Mouse (Mus musculus): ENCODE measurements at regions not wholly inside any gene's neighbourhood (a gene's known extent, or its start where the extent isn't known, plus 50 kb on each side); places are given as distances from the start of the nearest gene placed in this dataset.

DNA sequence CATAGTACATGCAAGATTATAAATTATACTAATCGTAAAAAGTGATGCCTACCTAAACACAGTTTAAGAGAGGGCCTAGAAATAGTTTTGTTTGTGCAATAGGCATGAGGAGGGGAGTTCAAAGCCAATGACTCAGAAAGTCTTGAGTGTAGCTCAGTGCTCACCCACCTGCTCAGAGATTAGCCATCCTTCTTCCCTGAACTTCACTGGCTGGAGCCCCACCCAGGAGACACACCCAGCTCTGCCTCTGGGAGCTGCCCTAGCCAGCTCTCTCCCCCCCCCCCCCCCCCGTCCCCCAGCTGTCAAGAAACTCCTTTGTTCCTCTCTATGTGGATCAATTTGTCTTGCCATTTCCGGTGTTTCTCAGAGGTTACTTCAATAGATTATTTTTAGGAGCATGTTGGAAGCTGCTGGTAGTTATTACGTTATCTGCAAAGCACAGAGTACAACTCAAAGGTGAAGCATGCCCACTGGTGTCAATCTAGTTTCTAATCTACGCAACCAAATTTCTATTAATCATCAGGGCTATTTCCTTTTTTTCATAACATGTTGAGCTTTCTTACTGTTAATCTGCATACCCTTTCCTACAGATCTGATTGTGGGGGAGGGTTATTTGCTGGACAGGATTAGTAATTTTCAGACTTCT is 68.3 kb upstream of the Nrip1 start:
- no peaks in the 10 kb centered on the region for H3K9me3 ChIP-seq (replicated peaks; ENCODE audit: control insufficient read depth, insufficient read depth, low read length, poor library complexity, severe bottlenecking)
- no peaks in the 10 kb centered on the region for H3K27me3 ChIP-seq (ENCODE audit: control insufficient read depth, insufficient read depth, low read length, poor library complexity, severe bottlenecking)
- no peaks in the 10 kb centered on the region for H3K36me3 ChIP-seq (ENCODE audit: control insufficient read depth, insufficient read depth, low read length, poor library complexity, severe bottlenecking)
- no peak overlapping the region for H3K27ac ChIP-seq (ENCODE audit: insufficient read depth, low read length)
- no peak overlapping the region for H3K9ac ChIP-seq (ENCODE audit: low read depth, poor library complexity, severe bottlenecking)
- H3K4me1 ChIP-seq (ENCODE audit: control insufficient read depth, insufficient read depth, low read length): no peaks in the 10 kb centered on the region
- no peak overlapping the region for H3K4me3 ChIP-seq (ENCODE audit: low read depth, low read length)
- TF ChIP-seq EP300 (IDR thresholded peaks at IDR 0.05; ENCODE audit: insufficient read depth, low read depth, low read length): no peak
- no peak for TF ChIP-seq CTCF (IDR thresholded peaks at IDR 0.05; ENCODE audit: low read depth, low read length)
- TF ChIP-seq POLR2A (IDR thresholded peaks at IDR 0.05; ENCODE audit: insufficient read depth, low read length): no peak

DNA sequence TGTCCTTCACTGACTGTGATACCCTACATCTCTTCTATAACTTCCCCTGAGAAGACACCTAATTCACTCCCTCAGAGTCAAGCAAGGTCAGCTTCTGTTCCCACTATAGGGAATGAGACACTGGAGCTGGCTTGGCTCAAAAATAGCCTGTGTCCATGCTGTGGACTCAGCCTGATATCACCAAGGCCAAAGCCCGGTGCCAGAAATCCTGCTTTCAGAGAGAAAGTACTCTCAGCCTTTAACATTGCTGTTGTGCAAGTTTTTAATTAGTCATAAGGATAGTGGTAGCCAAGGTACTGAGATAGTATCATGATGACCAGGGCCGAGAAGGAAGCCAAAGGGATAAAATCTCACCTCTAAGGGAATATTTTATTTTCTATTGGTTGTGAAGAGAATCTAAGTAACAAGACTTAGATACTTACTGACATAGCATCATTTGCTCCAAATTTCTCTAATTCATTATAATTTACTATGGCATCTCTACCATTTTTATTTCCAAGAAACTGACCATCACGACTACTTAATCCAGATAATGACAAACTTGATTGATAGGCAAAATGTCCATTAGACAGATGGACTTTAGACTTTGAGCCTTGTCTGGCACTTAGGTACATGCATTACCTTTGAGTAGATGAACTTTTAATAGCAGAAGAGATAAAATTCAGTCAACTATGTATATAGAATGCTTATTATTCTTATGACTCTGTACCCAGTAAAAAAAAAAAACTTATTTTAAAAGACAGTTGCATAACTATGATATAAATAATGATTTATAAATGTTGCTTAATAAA is 64.7 kb upstream of the Nrip1 start:
- Histone ChIP-seq H3K9me3 (replicated peaks; ENCODE audit: control insufficient read depth, insufficient read depth, low read length, poor library complexity, severe bottlenecking) (no peaks in the 10 kb centered on the region), H3K27me3 (ENCODE audit: control insufficient read depth, insufficient read depth, low read length, poor library complexity, severe bottlenecking) (no peaks in the 10 kb centered on the region), H3K27ac (ENCODE audit: insufficient read depth, low read length) (no peak overlapping the region), H3K9ac (ENCODE audit: low read depth, poor library complexity, severe bottlenecking) (no peak overlapping the region), H3K4me3 (ENCODE audit: low read depth, low read length) (no peak overlapping the region), H3K36me3 (ENCODE audit: control insufficient read depth, insufficient read depth, low read length, poor library complexity, severe bottlenecking) (no peaks in the 10 kb centered on the region), H3K4me1 (ENCODE audit: control insufficient read depth, insufficient read depth, low read length) (no peaks in the 10 kb centered on the region)
- TF ChIP-seq EP300 (IDR thresholded peaks at IDR 0.05; ENCODE audit: insufficient read depth, low read depth, low read length) (no peak), POLR2A (IDR thresholded peaks at IDR 0.05; ENCODE audit: insufficient read depth, low read length) (no peak), CTCF (IDR thresholded peaks at IDR 0.05; ENCODE audit: low read depth, low read length) (no peak)

DNA sequence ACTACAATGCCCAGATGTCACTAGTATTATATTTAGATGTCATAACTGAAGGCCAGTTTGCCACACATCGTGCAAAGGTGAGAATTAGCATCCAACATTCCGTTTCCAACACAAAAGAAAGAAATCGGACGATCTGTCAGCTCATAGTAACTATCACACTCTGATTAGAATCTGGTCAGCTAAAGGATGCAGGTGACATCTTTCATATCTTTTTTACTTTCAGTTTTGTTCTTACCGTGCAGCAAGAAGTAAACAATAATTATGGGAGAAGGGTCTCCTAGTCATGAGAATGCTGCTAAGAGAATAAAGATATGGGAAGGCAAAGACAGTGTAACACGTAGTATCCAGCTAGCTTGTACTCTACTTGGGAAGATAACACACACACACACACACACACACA is 62.7 kb upstream of the Nrip1 start:
- H3K36me3 ChIP-seq (ENCODE audit: control insufficient read depth, insufficient read depth, low read length, poor library complexity, severe bottlenecking): no peaks in the 10 kb centered on the region
- H3K27ac ChIP-seq (ENCODE audit: insufficient read depth, low read length): no peak overlapping the region
- TF ChIP-seq CTCF (IDR thresholded peaks at IDR 0.05; ENCODE audit: low read depth, low read length) (no peak), POLR2A (IDR thresholded peaks at IDR 0.05; ENCODE audit: insufficient read depth, low read length) (no peak), EP300 (IDR thresholded peaks at IDR 0.05; ENCODE audit: insufficient read depth, low read depth, low read length) (no peak)
- H3K9ac ChIP-seq (ENCODE audit: low read depth, poor library complexity, severe bottlenecking): no peak overlapping the region
- no peaks in the 10 kb centered on the region for H3K4me1 ChIP-seq (ENCODE audit: control insufficient read depth, insufficient read depth, low read length)
- no peak overlapping the region for H3K4me3 ChIP-seq (ENCODE audit: low read depth, low read length)
- no peaks in the 10 kb centered on the region for H3K9me3 ChIP-seq (replicated peaks; ENCODE audit: control insufficient read depth, insufficient read depth, low read length, poor library complexity, severe bottlenecking)
- no peaks in the 10 kb centered on the region for H3K27me3 ChIP-seq (ENCODE audit: control insufficient read depth, insufficient read depth, low read length, poor library complexity, severe bottlenecking)

DNA sequence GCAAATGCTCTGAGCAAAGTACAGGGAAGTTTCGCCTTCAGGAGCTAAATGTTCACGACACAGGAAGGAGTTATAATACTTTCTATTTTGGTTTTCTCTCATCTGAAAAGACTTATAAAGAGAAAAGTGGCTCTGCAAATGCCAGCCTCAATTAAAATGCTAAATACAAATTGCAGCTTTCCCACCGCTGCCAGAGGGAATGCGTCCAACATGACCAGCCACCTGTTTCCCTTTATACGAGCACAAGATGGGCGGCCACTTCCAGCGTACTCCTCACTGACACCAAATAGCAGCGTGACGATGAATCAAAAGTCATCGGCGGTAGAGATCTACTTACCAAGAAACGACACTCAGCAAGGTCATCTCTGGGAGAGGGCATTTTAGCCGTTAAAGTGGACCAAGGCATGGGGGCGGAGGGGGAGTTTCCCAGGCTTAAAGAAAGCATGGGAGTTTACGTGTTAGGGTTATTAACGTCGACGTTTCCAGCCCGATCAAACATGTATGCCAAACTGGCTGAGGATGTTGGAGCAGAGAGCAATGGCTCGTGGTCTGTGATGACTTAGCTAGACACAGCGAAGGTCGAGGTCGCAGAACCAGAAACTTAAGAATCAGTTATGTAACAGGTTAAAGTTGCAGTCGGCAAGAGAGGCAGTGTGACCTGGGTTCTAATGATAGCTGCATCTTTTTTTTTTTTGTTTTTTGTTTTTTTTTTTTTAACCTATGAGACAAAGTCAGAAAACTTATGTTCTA is 59.6 kb upstream of the Nrip1 start:
- no peaks in the 10 kb centered on the region for H3K9me3 ChIP-seq (replicated peaks; ENCODE audit: control insufficient read depth, insufficient read depth, low read length, poor library complexity, severe bottlenecking)
- H3K27ac ChIP-seq (ENCODE audit: insufficient read depth, low read length): no peak overlapping the region
- H3K4me1 ChIP-seq (ENCODE audit: control insufficient read depth, insufficient read depth, low read length): no peaks in the 10 kb centered on the region
- H3K27me3 ChIP-seq (ENCODE audit: control insufficient read depth, insufficient read depth, low read length, poor library complexity, severe bottlenecking): no peaks in the 10 kb centered on the region
- H3K36me3 ChIP-seq (ENCODE audit: control insufficient read depth, insufficient read depth, low read length, poor library complexity, severe bottlenecking): no peaks in the 10 kb centered on the region
- H3K9ac ChIP-seq (ENCODE audit: low read depth, poor library complexity, severe bottlenecking): no peak overlapping the region
- TF ChIP-seq POLR2A (IDR thresholded peaks at IDR 0.05; ENCODE audit: insufficient read depth, low read length) (no peak), CTCF (IDR thresholded peaks at IDR 0.05; ENCODE audit: low read depth, low read length) (no peak), EP300 (IDR thresholded peaks at IDR 0.05; ENCODE audit: insufficient read depth, low read depth, low read length) (no peak)
- no peak overlapping the region for H3K4me3 ChIP-seq (ENCODE audit: low read depth, low read length)

DNA sequence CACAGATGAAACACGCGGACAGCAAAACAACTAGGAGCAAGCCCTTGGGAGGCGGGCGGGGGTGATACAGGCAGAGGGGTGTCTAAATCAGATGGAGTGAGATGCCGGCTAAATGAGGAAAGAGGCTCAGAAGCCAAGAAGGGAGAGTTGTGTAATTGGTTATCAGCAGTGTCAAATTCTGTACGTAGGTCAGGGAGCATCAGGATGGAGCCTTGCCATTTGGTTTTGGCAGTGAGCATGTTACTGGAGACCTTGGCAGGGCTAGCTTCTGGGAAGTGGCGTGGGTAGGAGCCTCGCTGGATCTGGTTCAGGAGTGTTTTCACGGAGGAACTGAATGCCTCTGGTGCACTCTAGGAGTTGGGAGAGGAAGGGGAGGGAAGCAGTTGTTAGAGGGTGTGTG is 58.7 kb upstream of the Nrip1 start:
- TF ChIP-seq POLR2A (IDR thresholded peaks at IDR 0.05; ENCODE audit: insufficient read depth, low read length): no peak
- TF ChIP-seq EP300 (IDR thresholded peaks at IDR 0.05; ENCODE audit: insufficient read depth, low read depth, low read length): no peak
- no peak for TF ChIP-seq CTCF (IDR thresholded peaks at IDR 0.05; ENCODE audit: low read depth, low read length)
- Histone ChIP-seq H3K4me1 (ENCODE audit: control insufficient read depth, insufficient read depth, low read length) (no peaks in the 10 kb centered on the region), H3K9ac (ENCODE audit: low read depth, poor library complexity, severe bottlenecking) (no peak overlapping the region), H3K9me3 (replicated peaks; ENCODE audit: control insufficient read depth, insufficient read depth, low read length, poor library complexity, severe bottlenecking) (no peaks in the 10 kb centered on the region), H3K36me3 (ENCODE audit: control insufficient read depth, insufficient read depth, low read length, poor library complexity, severe bottlenecking) (no peaks in the 10 kb centered on the region), H3K27me3 (ENCODE audit: control insufficient read depth, insufficient read depth, low read length, poor library complexity, severe bottlenecking) (no peaks in the 10 kb centered on the region), H3K27ac (ENCODE audit: insufficient read depth, low read length) (no peak overlapping the region), H3K4me3 (ENCODE audit: low read depth, low read length) (no peak overlapping the region)
